Mouse (Mus musculus) testis, adult 2 months (tissue): Measurements from ENCODE around the gene Cacnb2. TPM values are rescaled to one million over a fixed set of nuclear protein-coding genes. Genes with fewer than 3 reads are reported as not detected.

Experiments used
- H3K27ac ChIP-seq: fragments of 200-500 bp; 2 replicates; pipeline ENCODE4 v1.5.1; 2012; ENCODE audit warnings: low read depth, low read length; ENCODE audit not compliant: control insufficient read depth, insufficient read depth
- H3K27me3 ChIP-seq: fragments of 200-500 bp; 2 replicates; pipeline ENCODE4 v1.6.1; 2012; ENCODE audit warnings: mild to moderate bottlenecking, low read length, moderate library complexity; ENCODE audit not compliant: control insufficient read depth, insufficient read depth
- H3K36me3 ChIP-seq: fragments of 200-500 bp; 2 replicates; pipeline ENCODE4 v1.6.1; 2012; ENCODE audit warnings: mild to moderate bottlenecking, low read length; ENCODE audit not compliant: control insufficient read depth, insufficient read depth
- H3K4me1 ChIP-seq: fragments of 200-500 bp; 2 replicates; pipeline ENCODE4 v1.6.1; 2012; ENCODE audit warnings: low read length; ENCODE audit not compliant: control insufficient read depth, insufficient read depth
- H3K4me3 ChIP-seq: fragments of 200-500 bp; 2 replicates; pipeline ENCODE4 v1.5.1; 2012; ENCODE audit warnings: low read depth, mild to moderate bottlenecking, low read length, moderate library complexity, mixed read lengths; ENCODE audit not compliant: control insufficient read depth
- CTCF ChIP-seq: fragments of 200-500 bp; IDR thresholded peaks from 2 replicates; pipeline ENCODE4 v1.5.1; 2012; ENCODE audit warnings: low read depth, mild to moderate bottlenecking, inconsistent platforms, low read length, moderate library complexity; ENCODE audit not compliant: control insufficient read depth, insufficient read depth, insufficient replicate concordance
- POLR2A ChIP-seq: fragments of 200-500 bp; IDR thresholded peaks from 2 replicates; pipeline ENCODE4 v1.6.1; 2012; ENCODE audit warnings: low read depth, mild to moderate bottlenecking, inconsistent platforms, low read length, moderate library complexity; ENCODE audit not compliant: control insufficient read depth
- polyA plus RNA-seq: library from polyadenylated mRNA; depleted of rRNA; stranded (reverse); fragments of >200 nt; gene quantifications from 2 replicates; pipeline ENCODE4 v1.2.3, GENCODE M21; 2012

Gene Cacnb2
- polyA plus RNA-seq, 1 experiment, result 0.52 TPM

DNA sequence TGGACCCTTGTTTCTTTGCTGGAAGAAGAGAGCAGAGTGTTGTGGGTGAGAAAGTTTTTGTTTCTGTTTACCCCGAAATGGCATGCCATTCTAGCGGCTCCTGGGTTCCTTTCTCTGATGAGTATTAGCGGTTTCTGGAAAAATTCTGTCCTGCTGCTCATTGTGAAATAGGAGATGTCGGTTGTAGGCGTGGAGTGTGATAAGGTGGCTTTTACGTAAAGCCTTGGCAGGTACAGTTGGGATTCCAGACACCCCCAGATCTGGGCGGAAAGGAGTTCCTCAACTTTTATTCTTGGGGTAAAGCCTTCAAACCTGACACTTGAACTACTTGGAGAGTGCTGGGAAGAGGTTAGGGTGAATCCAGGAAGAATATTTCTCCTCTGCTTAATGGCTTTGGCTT is 2.3 kb downstream of the Cacnb2 start:
- Histone ChIP-seq H3K4me1 (peaks cover 9% of the 10 kb centered on the region), H3K27me3 (no peaks in the 10 kb centered on the region), H3K4me3 (peak overlapping the region; percentile 48), H3K27ac (no peak overlapping the region; the same call in 1 of the 2 replicates), H3K36me3 (no peaks in the 10 kb centered on the region)
- TF ChIP-seq CTCF (no peak), POLR2A (no peak)

DNA sequence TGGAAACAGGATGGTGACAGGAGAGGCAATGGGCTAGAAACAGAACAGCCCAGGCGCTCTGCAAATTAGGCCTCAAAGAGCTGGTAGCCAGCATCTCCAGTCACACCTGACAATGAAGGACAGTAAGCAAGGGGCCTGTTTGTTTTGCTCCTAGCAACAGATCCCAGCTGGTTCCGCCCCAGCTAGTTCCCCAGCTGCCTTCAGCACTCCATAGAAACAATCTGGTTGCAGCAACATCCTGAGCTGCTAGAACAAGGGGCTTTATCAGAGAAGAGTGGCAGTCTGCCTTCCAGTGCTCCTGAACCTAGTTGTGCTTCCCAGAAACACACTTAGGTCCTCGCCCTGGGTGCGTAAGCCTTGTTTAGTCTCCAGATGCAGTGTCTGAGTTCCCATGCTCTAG is 5.7 kb downstream of the Cacnb2 start:
- Histone ChIP-seq H3K4me3 (no peak overlapping the region), H3K27ac (no peak overlapping the region), H3K36me3 (no peaks in the 10 kb centered on the region), H3K27me3 (no peaks in the 10 kb centered on the region), H3K4me1 (peaks cover 9% of the 10 kb centered on the region)
- TF ChIP-seq CTCF, result no peak
- TF ChIP-seq POLR2A, result no peak

DNA sequence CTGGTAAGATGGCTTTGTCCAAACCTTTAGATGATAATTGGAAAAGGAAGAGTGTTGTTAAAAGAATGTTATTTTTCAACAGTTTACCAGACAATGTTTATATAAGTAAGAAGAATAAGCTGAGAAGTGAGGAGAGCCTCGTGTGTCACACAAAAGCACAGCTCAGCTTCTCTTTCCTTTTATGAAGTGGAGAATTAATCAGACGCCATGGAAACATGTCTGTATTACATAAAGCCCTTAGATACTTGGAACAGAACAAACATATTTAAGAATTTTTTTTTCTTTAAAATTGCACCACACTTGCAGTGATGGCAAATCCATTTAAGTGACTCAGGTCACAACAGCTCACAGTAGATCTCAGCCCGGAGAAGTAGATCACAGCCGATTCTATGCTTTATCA is 9.8 kb downstream of the Cacnb2 start:
- Histone ChIP-seq H3K27me3 (no peaks in the 10 kb centered on the region), H3K27ac (no peak overlapping the region), H3K4me1 (no peaks in the 10 kb centered on the region), H3K36me3 (no peaks in the 10 kb centered on the region), H3K4me3 (no peak overlapping the region)
- no peak for TF ChIP-seq POLR2A
- TF ChIP-seq CTCF, result no peak

DNA sequence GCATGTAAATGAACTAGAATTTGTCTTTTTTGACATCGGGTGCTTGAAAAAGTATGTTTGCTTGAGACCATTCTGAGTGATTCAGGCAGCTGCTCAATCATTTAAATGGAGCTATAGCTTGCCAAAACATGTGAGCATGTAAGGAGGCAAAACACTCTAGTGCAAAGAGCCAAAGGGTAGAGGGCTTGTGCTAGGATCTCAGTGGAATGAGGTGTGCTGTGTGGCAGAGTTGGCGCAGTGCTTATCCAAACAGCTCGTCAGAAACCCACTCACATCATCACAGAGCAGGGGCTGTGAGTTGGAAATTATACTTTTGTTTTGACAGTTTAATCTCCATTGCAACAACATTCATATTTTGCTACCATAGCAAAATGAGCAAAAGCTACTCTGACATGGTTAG is 13.5 kb downstream of the Cacnb2 start:
- TF ChIP-seq CTCF, result no peak
- TF ChIP-seq POLR2A, result no peak
- no peak overlapping the region for H3K4me3 ChIP-seq
- H3K36me3 ChIP-seq, result no peaks in the 10 kb centered on the region
- H3K4me1 ChIP-seq, result no peaks in the 10 kb centered on the region
- no peaks in the 10 kb centered on the region for H3K27me3 ChIP-seq
- no peak overlapping the region for H3K27ac ChIP-seq

DNA sequence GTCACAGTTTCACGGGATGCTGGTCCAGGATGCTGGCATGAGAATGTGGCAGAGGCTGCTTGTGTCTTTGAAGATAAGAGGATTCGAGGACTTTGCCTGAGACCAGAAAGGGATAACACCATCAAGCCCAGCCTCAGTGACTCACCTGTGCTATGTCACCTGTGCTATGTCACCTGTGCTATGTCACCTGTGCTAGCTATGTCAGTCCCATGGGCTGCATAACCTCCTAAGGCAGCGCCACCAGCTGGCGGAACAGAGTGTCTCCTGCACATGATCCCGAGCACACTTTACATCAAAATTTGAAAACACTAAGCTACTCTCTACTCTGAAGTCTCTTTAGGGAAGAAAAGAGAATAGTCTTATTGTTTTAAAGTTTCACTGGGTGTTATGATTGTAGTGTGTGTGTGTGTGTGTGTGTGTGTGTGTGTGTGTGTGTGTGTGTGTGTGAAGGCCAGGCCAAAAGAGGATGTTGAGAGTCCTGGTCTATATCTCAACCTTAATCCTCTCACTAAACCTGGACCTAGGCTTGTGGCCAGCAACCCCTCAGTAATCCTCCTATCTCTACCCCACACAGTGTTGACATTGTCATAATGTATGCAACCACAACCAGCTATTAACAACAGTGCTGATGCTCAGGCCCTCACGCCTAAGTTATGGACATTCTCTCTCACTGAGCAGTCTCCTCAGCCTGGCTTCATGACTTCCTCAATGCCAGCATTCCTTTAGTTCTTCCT is 17.4 kb downstream of the Cacnb2 start:
- no peak overlapping the region for H3K27ac ChIP-seq
- no peaks in the 10 kb centered on the region for H3K27me3 ChIP-seq
- no peaks in the 10 kb centered on the region for H3K36me3 ChIP-seq
- H3K4me1 ChIP-seq, result no peaks in the 10 kb centered on the region
- H3K4me3 ChIP-seq, result no peak overlapping the region
- TF ChIP-seq POLR2A (no peak), CTCF (no peak)

DNA sequence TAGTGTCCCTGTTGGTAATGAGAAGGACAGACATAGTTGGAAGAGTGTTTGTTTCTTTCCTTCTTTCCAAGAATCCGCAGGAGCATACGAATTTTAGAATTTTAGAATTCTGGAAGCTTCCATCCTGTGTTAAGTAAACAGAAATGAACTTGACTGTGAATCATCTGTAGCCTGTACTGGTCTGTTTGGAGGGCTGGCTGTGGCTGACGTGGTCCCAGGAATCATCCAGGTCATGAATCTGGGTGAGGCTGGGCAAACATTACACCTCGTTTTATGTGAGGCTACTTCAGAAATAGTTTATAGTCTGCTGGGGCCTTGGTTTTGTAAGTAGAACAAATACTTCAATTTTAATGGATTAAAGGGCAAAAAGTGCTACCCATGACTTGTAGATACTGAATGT is 18.0 kb downstream of the Cacnb2 start:
- Histone ChIP-seq H3K27me3 (no peaks in the 10 kb centered on the region), H3K27ac (no peak overlapping the region), H3K36me3 (no peaks in the 10 kb centered on the region), H3K4me1 (no peaks in the 10 kb centered on the region), H3K4me3 (no peak overlapping the region)
- no peak for TF ChIP-seq CTCF
- no peak for TF ChIP-seq POLR2A

DNA sequence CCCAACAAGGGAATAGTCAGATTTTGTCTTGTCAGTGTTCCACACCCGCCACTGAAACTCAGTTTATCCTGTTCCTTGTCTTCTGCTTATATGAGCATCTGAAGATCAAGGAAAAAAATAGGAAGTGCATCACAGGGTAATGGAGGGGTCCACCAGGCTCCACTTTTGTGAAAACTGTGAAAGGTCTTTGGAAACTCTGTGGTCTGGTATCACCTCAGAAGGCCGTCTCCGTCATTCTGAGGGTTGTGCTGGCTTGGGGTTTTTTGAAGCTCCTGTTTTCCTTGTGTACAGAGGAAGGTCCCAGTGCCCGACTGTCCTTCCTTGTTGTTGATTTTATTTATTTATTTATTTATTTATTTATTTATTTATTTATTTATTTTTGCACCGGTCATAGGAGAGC is 20.9 kb downstream of the Cacnb2 start:
- H3K4me3 ChIP-seq, result no peak overlapping the region
- no peak overlapping the region for H3K27ac ChIP-seq
- no peaks in the 10 kb centered on the region for H3K36me3 ChIP-seq
- no peaks in the 10 kb centered on the region for H3K4me1 ChIP-seq
- no peaks in the 10 kb centered on the region for H3K27me3 ChIP-seq
- no peak for TF ChIP-seq POLR2A
- no peak for TF ChIP-seq CTCF
